Mouse (Mus musculus) MEL (cell line): ENCODE data around the gene Tob2. TPM values are rescaled to one million over a fixed set of nuclear protein-coding genes. Genes with fewer than 3 reads are reported as not detected.

Experiments used
- DNase-seq: peaks from one replicate; pipeline ENCODE4 v3.0.0; 2011; ENCODE audit warnings: low read depth, low spot score
- H3K27ac ChIP-seq: 2 replicates; pipeline ENCODE4 v1.5.1; 2012; ENCODE audit warnings: low read depth, mild to moderate bottlenecking, control low read depth, low read length, moderate library complexity; ENCODE audit not compliant: control insufficient read depth
- H3K27me3 ChIP-seq, 2 experiments: fragments of 150-350 bp in 1 of 2; sonication (generic) in 1 of 2; 2 replicates each; pipeline ENCODE4 v1.6.1; 2012; ENCODE audit warnings: low read length in 2 of 2, mild to moderate bottlenecking in 2 of 2, improper control_type of control experiment in 1 of 2, moderate library complexity in 1 of 2; ENCODE audit not compliant: insufficient read depth in 2 of 2, control insufficient read depth in 1 of 2
- H3K36me3 ChIP-seq, 2 experiments: 2 replicates each; pipeline ENCODE4 v1.6.1; 2012 to 2014; ENCODE audit warnings: low read length in 2 of 2, improper control_type of control experiment in 1 of 2, inconsistent platforms in 1 of 2, mild to moderate bottlenecking in 1 of 2; ENCODE audit not compliant: insufficient read depth in 2 of 2, control insufficient read depth in 1 of 2
- H3K4me1 ChIP-seq, 2 experiments: fragments of 150-350 bp in 1 of 2; sonication (generic) in 1 of 2; 2 replicates each; pipeline ENCODE4 v1.6.1; 2012; ENCODE audit warnings: low read length in 2 of 2, improper control_type of control experiment in 1 of 2, mild to moderate bottlenecking in 1 of 2; ENCODE audit not compliant: insufficient read depth in 2 of 2, control insufficient read depth in 1 of 2
- H3K4me3 ChIP-seq, 2 experiments: fragments of 150-350 bp in 1 of 2; sonication (generic) in 1 of 2; 2 replicates each; pipeline ENCODE4 v1.5.1; 2012; ENCODE audit warnings: low read depth in 2 of 2, low read length in 2 of 2, mild to moderate bottlenecking in 2 of 2, moderate library complexity in 2 of 2, control low read depth in 1 of 2, improper control_type of control experiment in 1 of 2; ENCODE audit not compliant: control insufficient read depth in 1 of 2, insufficient read depth in 1 of 2
- H3K79me2 ChIP-seq: 2 replicates; pipeline ENCODE4 v1.6.1; 2012; ENCODE audit warnings: mild to moderate bottlenecking, low read length, moderate library complexity; ENCODE audit not compliant: control insufficient read depth, poor library complexity, insufficient read depth
- H3K9ac ChIP-seq: 2 replicates; pipeline ENCODE4 v1.6.1; 2012; ENCODE audit warnings: low read depth, mild to moderate bottlenecking, control low read depth, low read length, moderate library complexity; ENCODE audit not compliant: control insufficient read depth, poor library complexity, severe bottlenecking
- H3K9me3 ChIP-seq: fragments of 150-350 bp; sonication (generic); replicated peaks from 2 replicates; pipeline ENCODE4 v1.6.1; 2012; ENCODE audit warnings: mild to moderate bottlenecking, low read length, improper control_type of control experiment, moderate library complexity; ENCODE audit not compliant: insufficient read depth
- CHD1 ChIP-seq: IDR thresholded peaks from 2 replicates; pipeline ENCODE4 v1.6.1; 2012; ENCODE audit warnings: low read depth, mild to moderate bottlenecking, inconsistent platforms, low read length, improper control_type of control experiment
- E2F4 ChIP-seq: IDR thresholded peaks from 2 replicates; pipeline ENCODE4 v1.6.1; 2011; ENCODE audit warnings: low read depth, low read length, improper control_type of control experiment, borderline replicate concordance
- EP300 ChIP-seq, 2 experiments: IDR thresholded peaks; 2 replicates each; pipeline ENCODE4 v1.6.1; 2011; ENCODE audit warnings: improper control_type of control experiment in 2 of 2, low read length in 2 of 2, low read depth in 1 of 2, mild to moderate bottlenecking in 1 of 2
- GABPA ChIP-seq: IDR thresholded peaks from 2 replicates; pipeline ENCODE4 v1.6.1; 2012; ENCODE audit warnings: low read depth, mild to moderate bottlenecking, inconsistent platforms, low read length, improper control_type of control experiment, moderate library complexity
- HCFC1 ChIP-seq: IDR thresholded peaks from 2 replicates; pipeline ENCODE4 v1.6.1; 2012; ENCODE audit warnings: low read depth, mild to moderate bottlenecking, inconsistent platforms, low read length, improper control_type of control experiment, moderate library complexity
- KAT2A ChIP-seq: conservative IDR thresholded peaks from 2 replicates; pipeline ENCODE4 v1.6.1; 2012; ENCODE audit warnings: low read depth, low read length, improper control_type of control experiment, inconsistent platforms
- MAFK ChIP-seq: IDR thresholded peaks from 2 replicates; pipeline ENCODE4 v1.6.1; 2011; ENCODE audit warnings: low read depth, mild to moderate bottlenecking, low read length, improper control_type of control experiment, borderline replicate concordance
- MAX ChIP-seq: IDR thresholded peaks from 2 replicates; pipeline ENCODE4 v1.6.1; 2011; ENCODE audit warnings: low read length, improper control_type of control experiment
- MAZ ChIP-seq: IDR thresholded peaks from 2 replicates; pipeline ENCODE4 v1.6.1; 2012; ENCODE audit warnings: low read depth, mild to moderate bottlenecking, inconsistent platforms, low read length, improper control_type of control experiment
- MEF2A ChIP-seq: IDR thresholded peaks from 2 replicates; pipeline ENCODE4 v1.6.1; 2014; ENCODE audit warnings: low read depth, mild to moderate bottlenecking, inconsistent platforms, low read length, improper control_type of control experiment; ENCODE audit not compliant: poor library complexity, insufficient replicate concordance, severe bottlenecking; ENCODE audit errors: extremely low read depth
- MXI1 ChIP-seq: IDR thresholded peaks from 2 replicates; pipeline ENCODE4 v1.6.1; 2011; ENCODE audit warnings: mild to moderate bottlenecking, low read depth, low read length, improper control_type of control experiment
- MYB ChIP-seq: IDR thresholded peaks from 2 replicates; pipeline ENCODE4 v1.6.1; 2011; ENCODE audit warnings: mild to moderate bottlenecking, low read depth, low read length, improper control_type of control experiment
- MYC ChIP-seq: IDR thresholded peaks from 2 replicates; pipeline ENCODE4 v1.6.1; 2011; ENCODE audit warnings: low read depth, mild to moderate bottlenecking, low read length, improper control_type of control experiment, moderate library complexity
- NELFE ChIP-seq: IDR thresholded peaks from 2 replicates; pipeline ENCODE4 v1.6.1; 2011; ENCODE audit warnings: low read depth, low read length, improper control_type of control experiment
- NRF1 ChIP-seq: IDR thresholded peaks from 2 replicates; pipeline ENCODE4 v1.6.1; 2014; ENCODE audit warnings: low read depth, mild to moderate bottlenecking, inconsistent platforms, low read length, improper control_type of control experiment, moderate library complexity; ENCODE audit not compliant: poor library complexity, insufficient read depth, severe bottlenecking
- POLR2AphosphoS2 ChIP-seq: IDR thresholded peaks from 2 replicates; pipeline ENCODE4 v1.6.1; 2011; ENCODE audit warnings: low read length, improper control_type of control experiment
- RAD21 ChIP-seq: IDR thresholded peaks from 2 replicates; pipeline ENCODE4 v1.6.1; 2011; ENCODE audit warnings: mild to moderate bottlenecking, low read depth, low read length, improper control_type of control experiment
- SIN3A ChIP-seq: IDR thresholded peaks from 2 replicates; pipeline ENCODE4 v1.6.1; 2012; ENCODE audit warnings: low read length, improper control_type of control experiment, inconsistent platforms
- SMC3 ChIP-seq: IDR thresholded peaks from 2 replicates; pipeline ENCODE4 v1.6.1; 2011; ENCODE audit warnings: low read depth, low read length, improper control_type of control experiment
- TCF12 ChIP-seq: IDR thresholded peaks from 2 replicates; pipeline ENCODE4 v1.6.1; 2014; ENCODE audit warnings: low read depth, mild to moderate bottlenecking, inconsistent platforms, low read length, improper control_type of control experiment, moderate library complexity
- USF1 ChIP-seq: IDR thresholded peaks from 2 replicates; pipeline ENCODE4 v1.6.1; 2014; ENCODE audit warnings: low read depth, mild to moderate bottlenecking, inconsistent platforms, low read length, improper control_type of control experiment, moderate library complexity
- ZC3H11A ChIP-seq: IDR thresholded peaks from 2 replicates; pipeline ENCODE4 v1.6.1; 2012; ENCODE audit warnings: low read depth, mild to moderate bottlenecking, inconsistent platforms, low read length, improper control_type of control experiment
- ZKSCAN1 ChIP-seq: IDR thresholded peaks from 2 replicates; pipeline ENCODE4 v1.6.1; 2012; ENCODE audit warnings: low read depth, mild to moderate bottlenecking, inconsistent platforms, low read length, improper control_type of control experiment, moderate library complexity
- ZMIZ1 ChIP-seq: IDR thresholded peaks from 2 replicates; pipeline ENCODE4 v1.6.1; 2012; ENCODE audit warnings: low read depth, mild to moderate bottlenecking, inconsistent platforms, low read length, improper control_type of control experiment, moderate library complexity
- ZNF384 ChIP-seq: IDR thresholded peaks from 2 replicates; pipeline ENCODE4 v1.6.1; 2012; ENCODE audit warnings: low read depth, mild to moderate bottlenecking, inconsistent platforms, low read length, improper control_type of control experiment
- polyA plus RNA-seq, 2 experiments: library from polyadenylated mRNA; stranded (reverse) in 1 of 2; unstranded in 1 of 2; fragments of >175 nt in 1 of 2; fragments of >200 nt in 1 of 2; gene quantifications; 2 replicates each; pipeline versions ENCODE4 v1.2.1 to v1.2.4; 2012; ENCODE audit warnings: low replicate concordance in 2 of 2, low read depth in 1 of 2; ENCODE audit not compliant: insufficient read length in 2 of 2, insufficient read depth in 1 of 2, missing spikeins in 1 of 2
- total RNA-seq: library from RNA; depleted of rRNA; stranded (reverse); fragments of 300-350 nt; gene quantifications from 2 replicates; pipeline ENCODE4 v1.2.3, GENCODE M21; 2012

Tob2 gene
- total and polyA plus RNA-seq, 3 experiments = 20.7 to 23.5 TPM; not detected in 1

GRCm38 (mm10) chr15:81851375-81851774 is 7.2 kb downstream of the Tob2 start:
- H3K9me3 ChIP-seq = no peaks in the 10 kb centered on the region
- no peak overlapping the region for H3K27ac ChIP-seq
- H3K79me2 ChIP-seq = peaks cover 36% of the 10 kb centered on the region
- H3K27me3 ChIP-seq = no peaks in the 10 kb centered on the region
- no peak overlapping the region for H3K4me3 ChIP-seq
- peaks cover 0 to 7% of the 10 kb centered on the region in 2 experiments; a peak in 1 of 4 replicates for H3K4me1 ChIP-seq
- no peak overlapping the region for H3K9ac ChIP-seq
- DNase-seq = no peak
- peaks cover 7 to 8% of the 10 kb centered on the region in 2 experiments for H3K36me3 ChIP-seq
- no peak for TF ChIP-seq NRF1
- no peak for TF ChIP-seq ZMIZ1
- TF ChIP-seq MAX = no peak
- TF ChIP-seq CHD1 = no peak
- no peak for TF ChIP-seq HCFC1
- TF ChIP-seq MAZ = no peak
- no peak for TF ChIP-seq EP300 (IDR thresholded peaks at IDR 0.05; ENCODE audit: low read depth in 1 of 2, low read length in 2 of 2)
- no peak for TF ChIP-seq ZC3H11A
- TF ChIP-seq E2F4 = no peak
- no peak for TF ChIP-seq USF1
- TF ChIP-seq MYC = no peak
- TF ChIP-seq ZNF384 = no peak
- no peak for TF ChIP-seq SIN3A
- TF ChIP-seq ZKSCAN1 = no peak
- TF ChIP-seq SMC3 = no peak
- TF ChIP-seq MEF2A = no peak
- no peak for TF ChIP-seq RAD21
- TF ChIP-seq POLR2AphosphoS2 = no peak
- no peak for TF ChIP-seq TCF12

- peaks cover 30% of the 10 kb centered on the region for H3K79me2 ChIP-seq
- no peaks in the 10 kb centered on the region for H3K9me3 ChIP-seq
- DNase-seq = no peak
- TF ChIP-seq ZNF384 (no peak), NELFE (no peak), GABPA (no peak), MXI1 (no peak), MAFK (no peak), KAT2A (no peak), SIN3A (no peak), MYB (no peak), ZKSCAN1 (no peak), MAX (no peak), ZC3H11A (no peak)
- TF ChIP-seq, all 39 proteins: peak for 0
- peaks cover 6 to 7% of the 10 kb centered on the region in 2 experiments for H3K36me3 ChIP-seq
- H3K27ac ChIP-seq = no peak overlapping the region
- no peak overlapping the region for H3K4me3 ChIP-seq
- H3K27me3 ChIP-seq = no peaks in the 10 kb centered on the region
- H3K4me1 ChIP-seq = peaks cover 0 to 5% of the 10 kb centered on the region in 2 experiments; a peak in 1 of 4 replicates
- H3K9ac ChIP-seq = no peak overlapping the region
Observed at GRCm38 (mm10) chr15:81850718-81851117, 7.9 kb downstream of the Tob2 start.
